Mouse (Mus musculus) heart, postnatal 0 days (tissue): ENCODE results near the gene Trir.

Experiments used
- CTCF ChIP-seq: IDR thresholded peaks from 2 replicates; pipeline ENCODE4 v1.5.1; 2016; ENCODE audit warnings: antibody characterized with exemption, control low read depth, low read depth
- EP300 ChIP-seq: IDR thresholded peaks from 2 replicates; pipeline ENCODE4 v1.6.1; 2016; ENCODE audit warnings: antibody characterized with exemption, low read depth

GRCm38 (mm10) chr8:85073041-85073612 lies 46.5 kb downstream of the Trir start:
- TF ChIP-seq CTCF (no peak), EP300 (no peak)
